Mouse (Mus musculus): Measurements from ENCODE around the gene Fes. TPM values are rescaled to one million over a fixed set of nuclear protein-coding genes. Genes with fewer than 3 reads are reported as not detected.
A peak's percentile ranks its signal among the peaks of the same experiment; 100 is the strongest.

Fes gene
- total and polyA plus RNA-seq, 2 experiments from 2014 or later: 4.9 to 16.1 TPM

GRCm38 (mm10) chr7:80342858-80343257 lies 44.9 kb downstream of the Fes start, which contains the start of gene Hddc3:
Gene Hddc3, plus strand, starts transcription at chr7:80343104.
- TF ChIP-seq CTCF (IDR thresholded peaks at IDR 0.05; ENCODE audit: low read depth): peak; percentile 91
- 1% methylated on average over 25 of the region's 25 CpGs for WGBS
- Histone ChIP-seq H3K36me3 (ENCODE audit: insufficient read depth, low read length) (no peaks in the 10 kb centered on the region), H3K4me1 (ENCODE audit: insufficient read depth, low read length) (peaks cover 6% of the 10 kb centered on the region; the same call in 1 of the 2 replicates), H3K27ac (peak within 1 kb of the TSS; percentile 64), H3K4me2 (ENCODE audit: low read depth, low read length) (peak within 1 kb of the TSS; percentile 61), H3K9ac (replicated peaks; ENCODE audit: low read length) (peak within 1 kb of the TSS; percentile 53), H3K9me3 (ENCODE audit: low read length) (no peaks in the 10 kb centered on the region), H3K27me3 (ENCODE audit: insufficient read depth, low read length) (no peaks in the 10 kb centered on the region), H3K4me3 (ENCODE audit: low read length) (peak within 1 kb of the TSS; percentile 39)
- ATAC-seq (peak; percentile 55), DNase-seq (ENCODE audit: low spot score) (peak; percentile 99)

DNA sequence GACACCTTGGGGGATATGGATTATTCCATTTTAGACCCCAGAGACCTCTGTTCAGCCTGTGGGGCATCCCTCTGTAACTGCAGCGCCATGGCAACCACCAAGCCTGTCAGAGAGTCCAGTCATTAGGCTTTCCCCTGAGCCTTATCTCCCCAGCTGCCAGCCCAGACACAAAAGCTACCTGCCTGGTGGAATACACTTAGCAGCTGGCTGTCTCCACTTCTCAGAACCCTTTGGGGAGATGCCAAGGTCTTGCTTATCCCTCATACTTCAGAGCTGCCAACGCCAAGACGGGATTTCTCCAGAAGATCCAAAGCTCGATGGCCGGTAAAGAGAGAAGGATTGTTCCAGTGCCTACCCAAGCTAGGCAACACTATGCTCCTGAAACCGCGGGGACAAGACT lies 46.0 kb downstream of the Fes start:
- 63% methylated on average over 7 of the region's 7 CpGs for WGBS
- DNase-seq (ENCODE audit: low spot score) (no peak), ATAC-seq (no peak)
- Histone ChIP-seq H3K27me3 (ENCODE audit: insufficient read depth, low read length) (no peaks in the 10 kb centered on the region), H3K9me3 (ENCODE audit: low read length) (no peaks in the 10 kb centered on the region), H3K27ac (no peak overlapping the region; the same call in 1 of the 2 replicates), H3K4me1 (ENCODE audit: insufficient read depth, low read length) (peaks cover 6% of the 10 kb centered on the region; the same call in 1 of the 2 replicates), H3K4me2 (ENCODE audit: low read depth, low read length) (no peak overlapping the region), H3K4me3 (ENCODE audit: low read length) (no peak overlapping the region), H3K9ac (replicated peaks; ENCODE audit: low read length) (no peak overlapping the region), H3K36me3 (ENCODE audit: insufficient read depth, low read length) (peaks cover 5% of the 10 kb centered on the region; the same call in 1 of the 2 replicates)
- TF ChIP-seq CTCF (IDR thresholded peaks at IDR 0.05; ENCODE audit: low read depth): no peak

DNA sequence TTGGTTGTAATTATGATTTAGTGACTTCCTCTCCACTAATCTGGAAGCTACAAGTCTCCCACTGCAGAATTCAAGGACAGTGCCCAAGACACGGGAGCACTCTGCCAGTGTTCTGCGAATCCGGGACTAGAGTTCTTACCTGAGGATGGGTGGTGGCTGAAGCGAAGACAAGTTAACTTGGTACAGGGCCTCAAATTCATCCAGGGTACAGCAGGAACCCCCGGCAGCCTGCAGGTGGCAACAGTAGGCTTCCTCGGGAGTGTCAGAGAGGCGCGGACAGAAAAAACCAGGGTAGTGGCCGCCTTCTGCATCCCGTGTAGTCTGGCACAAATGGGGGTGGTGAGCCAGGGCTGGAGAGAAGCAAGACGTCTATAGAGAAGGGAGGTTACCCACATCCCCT lies 47.0 kb downstream of the Fes start, which contains the start of gene Unc45a:
Gene Unc45a (minus strand): TSS at position 213 of the 400 bp plus-strand sequence.
- Histone ChIP-seq H3K27ac (peak within 1 kb of the TSS; percentile 87), H3K9ac (replicated peaks; ENCODE audit: low read length) (peak within 1 kb of the TSS; percentile 70), H3K36me3 (ENCODE audit: insufficient read depth, low read length) (peaks cover 11% of the 10 kb centered on the region; the same call in 1 of the 2 replicates), H3K27me3 (ENCODE audit: insufficient read depth, low read length) (no peaks in the 10 kb centered on the region), H3K4me2 (ENCODE audit: low read depth, low read length) (peak within 1 kb of the TSS; percentile 81), H3K4me1 (ENCODE audit: insufficient read depth, low read length) (peaks cover 6% of the 10 kb centered on the region; the same call in 1 of the 2 replicates), H3K4me3 (ENCODE audit: low read length) (peak within 1 kb of the TSS; percentile 50), H3K9me3 (ENCODE audit: low read length) (no peaks in the 10 kb centered on the region)
- TF ChIP-seq CTCF (IDR thresholded peaks at IDR 0.05; ENCODE audit: low read depth): peak; percentile 78
- peak; percentile 28 for ATAC-seq
- peak; percentile 82 for DNase-seq (ENCODE audit: low spot score)
- WGBS: 2% methylated on average over 11 of the region's 11 CpGs

GRCm38 (mm10) chr7:80339793-80340628 lies 47.7 kb downstream of the Fes start:
- peak overlapping the region; percentile 50 for H3K4me3 ChIP-seq (ENCODE audit: low read length)
- peak overlapping the region; percentile 70 for H3K9ac ChIP-seq (replicated peaks; ENCODE audit: low read length)
- H3K27me3 ChIP-seq (ENCODE audit: insufficient read depth, low read length): no peaks in the 10 kb centered on the region
- H3K4me2 ChIP-seq (ENCODE audit: low read depth, low read length): peak overlapping the region; percentile 81
- H3K36me3 ChIP-seq (ENCODE audit: insufficient read depth, low read length): peaks cover 19% of the 10 kb centered on the region; the same call in 1 of the 2 replicates
- DNase-seq (ENCODE audit: low spot score) (peak; percentile 98), ATAC-seq (peak; percentile 97)
- H3K9me3 ChIP-seq (ENCODE audit: low read length): no peaks in the 10 kb centered on the region
- peaks cover 6% of the 10 kb centered on the region; the same call in 1 of the 2 replicates for H3K4me1 ChIP-seq (ENCODE audit: insufficient read depth, low read length)
- peak overlapping the region; percentile 87 for H3K27ac ChIP-seq
- under 1% methylated on average over 45 of the region's 45 CpGs for WGBS
- TF ChIP-seq CTCF (IDR thresholded peaks at IDR 0.05; ENCODE audit: low read depth): peak; percentile 88

DNA sequence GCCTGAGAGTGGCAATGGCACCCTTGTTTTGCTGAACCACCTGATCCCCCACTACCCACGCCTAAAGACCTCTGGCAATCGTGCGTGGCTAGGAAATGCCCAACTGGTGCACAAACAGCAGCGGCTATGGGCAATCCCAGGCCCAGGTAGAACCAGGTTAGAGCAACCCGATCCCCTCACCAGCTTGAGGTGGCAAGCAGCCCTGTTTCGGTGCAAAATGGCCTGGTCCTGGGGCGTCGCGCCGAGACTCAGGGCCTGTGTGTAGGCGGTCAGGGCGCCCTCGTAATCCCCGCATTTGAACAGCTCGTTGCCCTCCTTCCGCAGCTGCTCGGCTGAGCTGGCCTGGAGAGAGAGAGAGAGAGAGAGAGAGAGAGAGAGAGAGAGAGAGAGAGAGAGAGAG lies 48.4 kb downstream of the Fes start:
- Histone ChIP-seq H3K36me3 (ENCODE audit: insufficient read depth, low read length) (peaks cover 25% of the 10 kb centered on the region; the same call in 1 of the 2 replicates), H3K4me1 (ENCODE audit: insufficient read depth, low read length) (peaks cover 6% of the 10 kb centered on the region; the same call in 1 of the 2 replicates), H3K4me2 (ENCODE audit: low read depth, low read length) (peak overlapping the region; percentile 81), H3K9ac (replicated peaks; ENCODE audit: low read length) (peak overlapping the region; percentile 70), H3K27ac (peak overlapping the region; percentile 80), H3K9me3 (ENCODE audit: low read length) (no peaks in the 10 kb centered on the region), H3K4me3 (ENCODE audit: low read length) (peak overlapping the region; percentile 50), H3K27me3 (ENCODE audit: insufficient read depth, low read length) (no peaks in the 10 kb centered on the region)
- WGBS: 5% methylated on average over 17 of the region's 17 CpGs
- TF ChIP-seq CTCF (IDR thresholded peaks at IDR 0.05; ENCODE audit: low read depth): no peak
- peak; percentile 61 for DNase-seq (ENCODE audit: low spot score)
- ATAC-seq: no peak

- H3K4me3 ChIP-seq (ENCODE audit: low read length): no peak overlapping the region
- peaks cover 47% of the 10 kb centered on the region for H3K36me3 ChIP-seq (ENCODE audit: insufficient read depth, low read length)
- 89% methylated on average over 3 of the region's 3 CpGs for WGBS
- H3K9ac ChIP-seq (replicated peaks; ENCODE audit: low read length): no peak overlapping the region
- ATAC-seq (no peak), DNase-seq (ENCODE audit: low spot score) (no peak)
- H3K27me3 ChIP-seq (ENCODE audit: insufficient read depth, low read length): no peaks in the 10 kb centered on the region
- no peaks in the 10 kb centered on the region for H3K4me1 ChIP-seq (ENCODE audit: insufficient read depth, low read length)
- no peaks in the 10 kb centered on the region for H3K9me3 ChIP-seq (ENCODE audit: low read length)
- no peak overlapping the region for H3K4me2 ChIP-seq (ENCODE audit: low read depth, low read length)
- H3K27ac ChIP-seq: no peak overlapping the region
- no peak for TF ChIP-seq CTCF (IDR thresholded peaks at IDR 0.05; ENCODE audit: low read depth)
Measured at GRCm38 (mm10) chr7:80336932-80337331, 50.8 kb downstream of the Fes start.

Data from hindbrain, postnatal 0 days (tissue).